Mouse (Mus musculus) mouse trophoblast stem cell (cell line): ENCODE results near the gene 4930583I09Rik.

Source experiments
- in situ Hi-C, 2 experiments: fragments of 300-500 bp; cut with MseI, MboI; formaldehyde crosslinking; loops; 2 replicates in 1 of 2; 3 replicates in 1 of 2; pipeline ENCODE4 v1.15.1; 2025

The 4930583I09Rik gene

GRCm38 (mm10) chr17:64835928-64836327 is at the start of gene 4930583I09Rik:
Gene 4930583I09Rik (minus strand): TSS chr17:64836071.
- in situ Hi-C loops, result no loop called here

GRCm38 (mm10) chr17:64876111-64876510 is 40.2 kb upstream of the 4930583I09Rik start:
- in situ Hi-C loops, result no loop called here

GRCm38 (mm10) chr17:64873651-64874072 is 37.8 kb upstream of the 4930583I09Rik start:
- in situ Hi-C loops, result no loop called here

GRCm38 (mm10) chr17:64863817-64864216 is 27.9 kb upstream of the 4930583I09Rik start:
- in situ Hi-C loops, result no loop called here

- in situ Hi-C loops, result no loop called here
These were observed 25.1 kb upstream of the 4930583I09Rik start for GRCm38 (mm10) chr17:64860963-64861362.

- in situ Hi-C loops, result no loop called here
These were observed 23.0 kb upstream of the 4930583I09Rik start for GRCm38 (mm10) chr17:64858848-64859247.

GRCm38 (mm10) chr17:64848031-64848430 is 12.2 kb upstream of the 4930583I09Rik start:
- in situ Hi-C loops, result no loop called here

- in situ Hi-C loops, result no loop called here
These were observed 10.8 kb upstream of the 4930583I09Rik start for GRCm38 (mm10) chr17:64846654-64847053.

GRCm38 (mm10) chr17:64836892-64837291 is 1.0 kb upstream of the 4930583I09Rik start:
- in situ Hi-C loops, result no loop called here

GRCm38 (mm10) chr17:64836352-64836751 is 481 bp upstream of the 4930583I09Rik start:
- in situ Hi-C loops, result no loop called here

GRCm38 (mm10) chr17:64833906-64834490 is 1.9 kb downstream of the 4930583I09Rik start:
- in situ Hi-C loops, result no loop called here

- in situ Hi-C loops, result no loop called here
These were observed 2.8 kb downstream of the 4930583I09Rik start for GRCm38 (mm10) chr17:64833071-64833470.

- in situ Hi-C loops, result no loop called here
These were observed 8.4 kb downstream of the 4930583I09Rik start for GRCm38 (mm10) chr17:64827482-64827881.

- in situ Hi-C loops, result no loop called here
These were observed 9.0 kb downstream of the 4930583I09Rik start for GRCm38 (mm10) chr17:64826843-64827242.

- in situ Hi-C loops, result no loop called here
These were observed 13.3 kb downstream of the 4930583I09Rik start for GRCm38 (mm10) chr17:64822561-64822960.

- in situ Hi-C loops, result no loop called here
These were observed 14.9 kb downstream of the 4930583I09Rik start for GRCm38 (mm10) chr17:64820841-64821593.

- in situ Hi-C loops, result no loop called here
These were observed 19.6 kb downstream of the 4930583I09Rik start for GRCm38 (mm10) chr17:64816298-64816697.

- in situ Hi-C loops, result no loop called here
These were observed 20.1 kb downstream of the 4930583I09Rik start for GRCm38 (mm10) chr17:64815806-64816205.

GRCm38 (mm10) chr17:64813568-64813967 is 22.3 kb downstream of the 4930583I09Rik start:
- in situ Hi-C loops, result no loop called here

- in situ Hi-C loops, result no loop called here
These were observed 29.8 kb downstream of the 4930583I09Rik start for GRCm38 (mm10) chr17:64806035-64806589.

- in situ Hi-C loops, result no loop called here
These were observed 31.3 kb downstream of the 4930583I09Rik start for GRCm38 (mm10) chr17:64804375-64805124.

- in situ Hi-C loops, result no loop called here
These were observed 33.0 kb downstream of the 4930583I09Rik start for GRCm38 (mm10) chr17:64802956-64803275.
